Mouse (Mus musculus): Measurements from ENCODE around the gene Pear1.

The Pear1 gene

GRCm38 (mm10) chr3:87725396-87726160 is 98.5 kb downstream of the Pear1 start:
- no peaks in the 10 kb centered on the region for H3K27me3 ChIP-seq (ENCODE audit: insufficient read depth, low read length)
- no peaks in the 10 kb centered on the region for H3K9me3 ChIP-seq (ENCODE audit: low read length)
- TF ChIP-seq POU5F1 (IDR thresholded peaks at IDR 0.05; ENCODE audit: borderline replicate concordance, low read length): no peak
- TF ChIP-seq NANOG (IDR thresholded peaks at IDR 0.05; ENCODE audit: borderline replicate concordance, low read length): no peak
- peaks cover 91% of the 10 kb centered on the region for H3K36me3 ChIP-seq (ENCODE audit: insufficient read depth, low read length)
- H3K4me1 ChIP-seq (replicated peaks; ENCODE audit: low read depth, low read length): no peaks in the 10 kb centered on the region
- H3K4me3 ChIP-seq (replicated peaks; ENCODE audit: low read length): no peak overlapping the region

GRCm38 (mm10) chr3:87724556-87724955 is 99.5 kb downstream of the Pear1 start:
- Histone ChIP-seq H3K27me3 (ENCODE audit: insufficient read depth, low read length) (no peaks in the 10 kb centered on the region), H3K9me3 (ENCODE audit: low read length) (no peaks in the 10 kb centered on the region), H3K36me3 (ENCODE audit: insufficient read depth, low read length) (peaks cover 83% of the 10 kb centered on the region), H3K4me3 (replicated peaks; ENCODE audit: low read length) (no peak overlapping the region), H3K4me1 (replicated peaks; ENCODE audit: low read depth, low read length) (no peaks in the 10 kb centered on the region)
- TF ChIP-seq NANOG (IDR thresholded peaks at IDR 0.05; ENCODE audit: borderline replicate concordance, low read length) (no peak), POU5F1 (IDR thresholded peaks at IDR 0.05; ENCODE audit: borderline replicate concordance, low read length) (no peak), CTCF (conservative IDR thresholded peaks at IDR 0.05; ENCODE audit: low read length) (no peak)

GRCm38 (mm10) chr3:87718525-87718924 is 105.6 kb downstream of the Pear1 start:
- H3K9me3 ChIP-seq (ENCODE audit: low read length): no peaks in the 10 kb centered on the region
- H3K4me1 ChIP-seq (replicated peaks; ENCODE audit: low read depth, low read length): no peaks in the 10 kb centered on the region
- no peak for TF ChIP-seq NANOG (IDR thresholded peaks at IDR 0.05; ENCODE audit: borderline replicate concordance, low read length)
- no peak for TF ChIP-seq CTCF (conservative IDR thresholded peaks at IDR 0.05; ENCODE audit: low read length)
- no peak for TF ChIP-seq POU5F1 (IDR thresholded peaks at IDR 0.05; ENCODE audit: borderline replicate concordance, low read length)
- no peaks in the 10 kb centered on the region for H3K27me3 ChIP-seq (ENCODE audit: insufficient read depth, low read length)
- H3K36me3 ChIP-seq (ENCODE audit: insufficient read depth, low read length): peaks cover 80% of the 10 kb centered on the region
- H3K4me3 ChIP-seq (replicated peaks; ENCODE audit: low read length): no peak overlapping the region
